Comparison of ENCODE assay signal across 8 mouse cellular contexts in genomic region chr8:88696228-88696627, GRCm38 (mm10). TPM values are rescaled to one million over a fixed set of nuclear protein-coding genes. Genes with fewer than 3 reads are reported as not detected.
DNase-seq lines count a peak whose midpoint lies in the region; ATAC-seq and TF ChIP-seq lines count a peak whose summit lies in the region.

No protein-coding gene starts in this region.

- DNase-seq in lung, adult 2 months: peak; percentile 19
- DNase-seq in lung, postnatal 36 days: no peak
- DNase-seq in urinary bladder, adult 2 months (ENCODE audit: low spot score): no peak
- DNase-seq in thymus, postnatal 25 days: no peak
- no peak for DNase-seq in gastrocnemius, postnatal 25 days

- H3K27me3 ChIP-seq in embryonic facial prominence, embryonic 12.5 days: no peaks in the 10 kb centered on the region
- no peaks in the 10 kb centered on the region; the same call in 1 of the 2 replicates for H3K27me3 ChIP-seq in hindbrain, embryonic 16.5 days (replicated peaks; ENCODE audit: control insufficient read depth, insufficient read depth, low read length)
- H3K27me3 ChIP-seq in midbrain, embryonic 13.5 days: peaks cover 9% of the 10 kb centered on the region; the same call in 1 of the 2 replicates

- H3K9ac ChIP-seq in embryonic facial prominence, embryonic 12.5 days: no peak overlapping the region
- no peak overlapping the region for H3K9ac ChIP-seq in hindbrain, embryonic 16.5 days (ENCODE audit: low read depth, low read length)
- no peak overlapping the region; the same call in 1 of the 2 replicates for H3K9ac ChIP-seq in midbrain, embryonic 13.5 days (replicated peaks)

- ATAC-seq in embryonic facial prominence, embryonic 12.5 days (ENCODE audit: insufficient number of reproducible peaks, insufficient read depth, low FRiP score, low TSS enrichment): no peak
- ATAC-seq in hindbrain, embryonic 16.5 days: peak; percentile 35
- ATAC-seq in midbrain, embryonic 13.5 days: peak; percentile 38

- 5% methylated on average over 7 of the region's 7 CpGs for WGBS in lung, adult 2 months
- 20% methylated on average over 7 of the region's 7 CpGs for WGBS in embryonic facial prominence, embryonic 12.5 days
- 18% methylated on average over 7 of the region's 7 CpGs for WGBS in hindbrain, embryonic 16.5 days
- WGBS in midbrain, embryonic 13.5 days: 26% methylated on average over 7 of the region's 7 CpGs

- H3K4me1 ChIP-seq in lung, adult 2 months (ENCODE audit: control insufficient read depth, insufficient read depth, low read length): no peaks in the 10 kb centered on the region; the same call in 1 of the 2 replicates
- H3K4me1 ChIP-seq in embryonic facial prominence, embryonic 12.5 days: peaks cover 25% of the 10 kb centered on the region
- H3K4me1 ChIP-seq in hindbrain, embryonic 16.5 days (ENCODE audit: control insufficient read depth, insufficient read depth, low read depth, low read length): peaks cover 5% of the 10 kb centered on the region; the same call in 1 of the 2 replicates
- H3K4me1 ChIP-seq in midbrain, embryonic 13.5 days (replicated peaks): peaks cover 20% of the 10 kb centered on the region

- no peaks in the 10 kb centered on the region for H3K9me3 ChIP-seq in embryonic facial prominence, embryonic 12.5 days
- H3K9me3 ChIP-seq in hindbrain, embryonic 16.5 days (ENCODE audit: control insufficient read depth, low read length): no peaks in the 10 kb centered on the region
- no peaks in the 10 kb centered on the region for H3K9me3 ChIP-seq in midbrain, embryonic 13.5 days

- peak overlapping the region; percentile 40 for H3K4me2 ChIP-seq in embryonic facial prominence, embryonic 12.5 days (replicated peaks)
- peak overlapping the region; percentile 59 for H3K4me2 ChIP-seq in hindbrain, embryonic 16.5 days (ENCODE audit: low read length)
- peak overlapping the region; percentile 69 for H3K4me2 ChIP-seq in midbrain, embryonic 13.5 days (replicated peaks)

- H3K27ac ChIP-seq in embryonic facial prominence, embryonic 12.5 days: no peak overlapping the region
- H3K27ac ChIP-seq in hindbrain, embryonic 16.5 days (ENCODE audit: low read depth, low read length): peak overlapping the region; percentile 9; the same call in 1 of the 2 replicates
- H3K27ac ChIP-seq in midbrain, embryonic 13.5 days: no peak overlapping the region

- peak overlapping the region; percentile 54 for H3K4me3 ChIP-seq in lung, adult 2 months (replicated peaks; ENCODE audit: extremely low read depth, low read depth, low read length)
- peak overlapping the region; percentile 94 for H3K4me3 ChIP-seq in embryonic facial prominence, embryonic 12.5 days
- peak overlapping the region; percentile 86 for H3K4me3 ChIP-seq in hindbrain, embryonic 16.5 days (ENCODE audit: low read length)
- H3K4me3 ChIP-seq in midbrain, embryonic 13.5 days (replicated peaks): peak overlapping the region; percentile 71

- TF ChIP-seq POLR2A in lung, adult 2 months (IDR thresholded peaks at IDR 0.05; ENCODE audit: borderline replicate concordance, extremely low read depth, low read depth, low read length): no peak

- no peaks in the 10 kb centered on the region for H3K36me3 ChIP-seq in embryonic facial prominence, embryonic 12.5 days
- no peaks in the 10 kb centered on the region for H3K36me3 ChIP-seq in hindbrain, embryonic 16.5 days (ENCODE audit: control insufficient read depth, insufficient read depth, low read length)
- no peaks in the 10 kb centered on the region for H3K36me3 ChIP-seq in midbrain, embryonic 13.5 days

- TF ChIP-seq CTCF in lung, adult 2 months (IDR thresholded peaks at IDR 0.05; ENCODE audit: insufficient read depth, low read length): no peak

RNA-seq across cellular contexts. Expression of gene Cyld, which starts 0.6 kb away (rescaled TPM):
- 5.2 and 8.7 TPM in 2 replicates for polyA plus RNA-seq in lung, adult 2 months (2012; rRNA removed)
- polyA plus RNA-seq in embryonic facial prominence, embryonic 12.5 days (2016; fragmentation: Nextera tagmentation; extraction: Ambion mirVana): 14.9 and 15.2 TPM in 2 replicates
- 13.6 and 15.1 TPM in 2 replicates for polyA plus RNA-seq in hindbrain, embryonic 16.5 days (2015; fragmentation: Nextera tagmentation; extraction: Ambion mirVana)
- 18.8 and 18.9 TPM in 2 replicates for polyA plus RNA-seq in midbrain, embryonic 13.5 days (2015; fragmentation: Nextera tagmentation; extraction: Ambion mirVana)
- 10.7 and 12.2 TPM in 2 replicates for polyA plus RNA-seq in urinary bladder, adult 2 months (2012; rRNA removed)
- total RNA-seq in gastrocnemius, postnatal 25 days (2021): 10 to 100 TPM; 13.4 to 13.7 TPM

RNA-seq across cellular contexts. Expression of gene Nod2, which starts 49.1 kb away (rescaled TPM):
- 4.0 and 5.0 TPM in 2 replicates for polyA plus RNA-seq in lung, adult 2 months (2012; rRNA removed)
- polyA plus RNA-seq in embryonic facial prominence, embryonic 12.5 days (2016; fragmentation: Nextera tagmentation; extraction: Ambion mirVana): 0.29 and 0.41 TPM in 2 replicates
- polyA plus RNA-seq in hindbrain, embryonic 16.5 days (2015; fragmentation: Nextera tagmentation; extraction: Ambion mirVana): 0.17 and 0.20 TPM in 2 replicates
- polyA plus RNA-seq in midbrain, embryonic 13.5 days (2015; fragmentation: Nextera tagmentation; extraction: Ambion mirVana): 0.06 and 0.08 TPM in 2 replicates
- 0.47 and 0.52 TPM in 2 replicates for polyA plus RNA-seq in urinary bladder, adult 2 months (2012; rRNA removed)
- total RNA-seq in gastrocnemius, postnatal 25 days (2021): under 1 TPM; 0.28 to 0.54 TPM
